Mouse (Mus musculus) liver, postnatal 0 days (tissue): ENCODE measurements around the gene Nfkbib.

Experiments used
- CTCF ChIP-seq: sonication (generic); IDR thresholded peaks from 2 replicates; pipeline ENCODE4 v1.5.1; 2016; ENCODE audit warnings: antibody characterized with exemption, low read depth
- EP300 ChIP-seq: IDR thresholded peaks from 2 replicates; pipeline ENCODE4 v1.6.1; 2016; ENCODE audit warnings: antibody characterized with exemption, low read depth, mild to moderate bottlenecking

- no peak for TF ChIP-seq EP300
- no peak for TF ChIP-seq CTCF
Measured at GRCm38 (mm10) chr7:28775129-28775528, 7.8 kb upstream of the Nfkbib start.
